Mouse (Mus musculus) small intestine, adult 2 months (tissue): ENCODE measurements around the gene Dennd4c. TPM values are rescaled to one million over a fixed set of nuclear protein-coding genes. Genes with fewer than 3 reads are reported as not detected.
A peak's percentile ranks its signal among the peaks of the same experiment; 100 is the strongest.

Source experiments
- H3K27ac ChIP-seq: fragments of 200-500 bp; 2 replicates; pipeline ENCODE4 v1.5.1; 2012; ENCODE audit warnings: low read depth, low read length, control low read depth, inconsistent platforms; ENCODE audit not compliant: insufficient read depth
- H3K27me3 ChIP-seq: fragments of 200-500 bp; 2 replicates; pipeline ENCODE4 v1.6.1; 2012; ENCODE audit warnings: mild to moderate bottlenecking, moderate library complexity, low read length, inconsistent platforms; ENCODE audit not compliant: control insufficient read depth, insufficient read depth
- H3K36me3 ChIP-seq: fragments of 200-500 bp; 2 replicates; pipeline ENCODE4 v1.6.1; 2012; ENCODE audit warnings: mild to moderate bottlenecking, low read length, control low read depth, inconsistent platforms; ENCODE audit not compliant: control insufficient read depth, insufficient read depth
- H3K4me1 ChIP-seq: fragments of 200-500 bp; 2 replicates; pipeline ENCODE4 v1.6.1; 2012; ENCODE audit warnings: low read length, inconsistent platforms, mixed read lengths; ENCODE audit not compliant: control insufficient read depth, insufficient read depth, insufficient read length
- H3K4me3 ChIP-seq: fragments of 200-500 bp; 2 replicates; pipeline ENCODE4 v1.5.1; 2012; ENCODE audit warnings: low read depth, mild to moderate bottlenecking, control low read depth, inconsistent platforms, low read length, moderate library complexity
- CTCF ChIP-seq: fragments of 200-500 bp; IDR thresholded peaks from 2 replicates; pipeline ENCODE4 v1.5.1; 2012; ENCODE audit warnings: low read depth, mild to moderate bottlenecking, control low read depth, inconsistent platforms, low read length, moderate library complexity, mixed read lengths; ENCODE audit not compliant: insufficient replicate concordance, insufficient read length; ENCODE audit errors: extremely low read depth
- POLR2A ChIP-seq: fragments of 200-500 bp; IDR thresholded peaks from 2 replicates; pipeline ENCODE4 v1.6.1; 2012; ENCODE audit warnings: low read depth, mild to moderate bottlenecking, control low read depth, inconsistent platforms, low read length, moderate library complexity
- WGBS: fragments of 180-500 bp; shearing (Covaris S2); methylation state at CpG from one replicate; pipeline ENCODE4 v1.1.7; 2018; 5-methylcytosine and 5-hydroxymethylcytosine counted together
- polyA plus RNA-seq: library from polyadenylated mRNA; depleted of rRNA; stranded (reverse); fragments of >200 nt; gene quantifications from 2 replicates; pipeline ENCODE4 v1.2.3, GENCODE M21; 2012

The Dennd4c gene
- polyA plus RNA-seq, 1 experiment: 4.4 TPM

GRCm38 (mm10) chr4:86871988-86872387, 123.6 kb downstream of the Dennd4c start:
- no peaks in the 10 kb centered on the region for H3K36me3 ChIP-seq
- no peak for TF ChIP-seq POLR2A
- no peak for TF ChIP-seq CTCF
- H3K27ac ChIP-seq: no peak overlapping the region
- H3K27me3 ChIP-seq: no peaks in the 10 kb centered on the region
- peaks cover 5% of the 10 kb centered on the region; the same call in 1 of the 2 replicates for H3K4me1 ChIP-seq
- H3K4me3 ChIP-seq: no peak overlapping the region

DNA sequence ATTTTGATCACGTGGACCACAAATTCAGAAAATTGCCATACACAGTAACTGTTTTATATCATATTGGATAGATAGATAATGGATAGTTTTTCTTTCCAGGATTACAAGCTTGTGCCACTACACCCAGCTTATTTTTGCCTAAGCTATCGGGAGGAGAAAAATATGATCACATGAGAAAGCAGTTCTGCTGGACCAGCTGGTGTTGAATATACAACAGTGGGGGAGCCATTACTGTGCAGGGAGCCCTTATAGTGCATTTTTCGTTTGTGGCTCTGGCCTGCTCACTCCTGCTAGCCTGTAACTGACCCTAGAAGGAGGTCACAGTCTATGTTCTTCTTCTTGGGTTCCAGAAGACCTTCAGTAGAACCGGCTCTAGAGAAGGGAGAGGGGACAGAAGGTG, 124.7 kb downstream of the Dennd4c start:
- WGBS: 64% methylated on average over 4 of the region's 4 CpGs
- H3K4me3 ChIP-seq: no peak overlapping the region
- no peaks in the 10 kb centered on the region for H3K36me3 ChIP-seq
- H3K4me1 ChIP-seq: peaks cover 5% of the 10 kb centered on the region; the same call in 1 of the 2 replicates
- H3K27me3 ChIP-seq: no peaks in the 10 kb centered on the region
- H3K27ac ChIP-seq: no peak overlapping the region
- no peak for TF ChIP-seq POLR2A
- no peak for TF ChIP-seq CTCF

GRCm38 (mm10) chr4:86874146-86874847, 125.9 kb downstream of the Dennd4c start, which contains the start of gene Acer2:
Gene Acer2, plus strand, starts transcription at chr4:86874396.
- Histone ChIP-seq H3K27ac (no peak within 1 kb of the TSS), H3K4me3 (peak within 1 kb of the TSS; percentile 71), H3K4me1 (peaks cover 5% of the 10 kb centered on the region; the same call in 1 of the 2 replicates), H3K36me3 (no peaks in the 10 kb centered on the region), H3K27me3 (no peaks in the 10 kb centered on the region)
- WGBS: under 1% methylated on average over 60 of the region's 60 CpGs
- TF ChIP-seq CTCF (no peak), POLR2A (peak; percentile 93)

- Histone ChIP-seq H3K4me3 (no peak overlapping the region), H3K36me3 (no peaks in the 10 kb centered on the region), H3K27ac (no peak overlapping the region), H3K4me1 (peaks cover 5% of the 10 kb centered on the region; the same call in 1 of the 2 replicates), H3K27me3 (no peaks in the 10 kb centered on the region)
- 91% methylated on average over 2 of the region's 2 CpGs for WGBS
- no peak for TF ChIP-seq CTCF
- TF ChIP-seq POLR2A: no peak
These were observed 131.1 kb downstream of the Dennd4c start for GRCm38 (mm10) chr4:86879477-86879876.

DNA sequence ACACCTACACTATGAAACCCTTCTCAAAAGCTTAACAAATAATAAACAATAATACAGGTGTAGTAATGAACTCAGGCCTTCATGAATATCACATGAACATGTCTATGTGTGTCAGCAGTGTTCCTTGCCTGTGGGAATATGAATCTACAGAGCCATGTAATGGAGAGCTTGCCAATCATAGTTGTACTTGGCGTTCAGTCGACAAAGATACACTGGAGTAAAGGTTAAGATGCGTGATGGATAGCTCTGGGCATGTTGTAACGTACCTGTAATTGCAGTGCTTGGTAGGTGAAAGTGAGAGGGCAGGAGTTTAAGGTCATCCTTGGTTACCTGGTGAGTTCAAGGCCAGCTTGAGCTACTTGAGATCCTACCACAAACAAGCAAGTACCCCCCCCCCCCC, 132.8 kb downstream of the Dennd4c start:
- Histone ChIP-seq H3K36me3 (no peaks in the 10 kb centered on the region), H3K27me3 (no peaks in the 10 kb centered on the region), H3K27ac (no peak overlapping the region), H3K4me1 (0 out of 2 replicates have a peak, but pooled peaks cover 4% of the 10 kb centered on the region), H3K4me3 (no peak overlapping the region)
- WGBS: 70% methylated on average over 4 of the region's 4 CpGs
- TF ChIP-seq POLR2A: no peak

DNA sequence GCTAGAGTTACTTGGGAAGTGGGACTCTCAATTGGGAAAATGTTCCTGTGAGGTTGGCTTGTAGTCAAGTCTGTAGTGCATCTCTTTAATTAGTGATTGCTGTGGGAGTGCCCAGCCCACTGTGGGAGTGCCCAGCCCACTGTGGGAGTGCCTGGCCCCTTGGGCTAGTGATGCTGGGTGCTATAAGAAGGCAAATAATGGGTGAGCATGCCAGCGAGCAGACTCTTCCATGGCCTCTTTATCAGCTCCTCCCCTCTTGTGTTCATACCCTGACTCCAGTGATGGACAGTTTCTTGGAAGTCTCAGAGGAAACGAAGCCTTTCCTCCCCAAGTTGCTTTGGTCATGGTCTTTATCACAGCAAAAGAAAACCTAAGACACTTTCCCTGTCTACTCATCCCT, 134.1 kb downstream of the Dennd4c start:
- H3K4me3 ChIP-seq: no peak overlapping the region
- no peaks in the 10 kb centered on the region for H3K36me3 ChIP-seq
- H3K27ac ChIP-seq: no peak overlapping the region
- whole genome bisulfite sequencing: 47% methylated on average over 2 of the region's 2 CpGs
- H3K27me3 ChIP-seq: no peaks in the 10 kb centered on the region
- 0 out of 2 replicates have a peak, but pooled peaks cover 4% of the 10 kb centered on the region for H3K4me1 ChIP-seq
- TF ChIP-seq CTCF (no peak), POLR2A (no peak)

DNA sequence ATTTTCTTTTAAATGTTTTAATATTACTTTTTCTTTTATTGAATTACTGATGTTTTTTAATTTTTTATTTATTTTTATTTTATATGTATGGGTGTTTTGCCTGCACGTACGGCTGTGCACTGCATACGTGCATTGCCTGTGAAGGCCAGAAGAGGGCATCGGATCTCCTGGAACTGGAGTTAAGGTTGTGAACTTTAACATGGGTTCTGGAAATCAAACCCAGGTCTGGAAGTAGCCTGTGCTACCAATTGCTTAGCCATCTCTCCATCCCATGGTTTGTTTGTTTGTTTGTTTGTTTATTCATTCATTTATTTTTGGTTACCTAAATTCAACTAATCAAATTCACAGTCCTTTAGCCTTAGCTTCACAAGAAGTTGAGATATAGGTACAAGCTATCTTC, 136.6 kb downstream of the Dennd4c start:
- no peak overlapping the region for H3K27ac ChIP-seq
- H3K4me1 ChIP-seq: 0 out of 2 replicates have a peak, but pooled peaks cover 4% of the 10 kb centered on the region
- 35% methylated on average over 4 of the region's 4 CpGs for WGBS
- TF ChIP-seq CTCF (peak; percentile 63; the same call in 1 of the 2 replicates), POLR2A (no peak)
- no peaks in the 10 kb centered on the region for H3K36me3 ChIP-seq
- H3K27me3 ChIP-seq: no peaks in the 10 kb centered on the region
- H3K4me3 ChIP-seq: no peak overlapping the region
